Mouse (Mus musculus) stomach, embryonic 16.5 days (tissue): ENCODE results near the gene Itih2. TPM values are rescaled to one million over a fixed set of nuclear protein-coding genes. Genes with fewer than 3 reads are reported as not detected.

Source experiments
- ATAC-seq: fragments of 200-750 bp; cut with Nextera tagmentation; 2 replicates; pipeline ENCODE4 v1.8.0; 2017; ENCODE audit warnings: moderate number of reproducible peaks, moderate TSS enrichment; ENCODE audit not compliant: insufficient read depth, low FRiP score
- H3K27ac ChIP-seq: fragments of 300-500 bp; sonication (generic); 2 replicates; pipeline ENCODE4 v1.5.1; 2014; ENCODE audit warnings: low read length
- H3K27me3 ChIP-seq: fragments of 300-500 bp; sonication (generic); 2 replicates; pipeline ENCODE4 v1.6.1; 2014; ENCODE audit warnings: low read length, control low read depth, mixed read lengths; ENCODE audit not compliant: control insufficient read depth, insufficient read depth
- H3K36me3 ChIP-seq: fragments of 300-500 bp; sonication (generic); 2 replicates; pipeline ENCODE4 v1.6.1; 2014; ENCODE audit warnings: low read length; ENCODE audit not compliant: control insufficient read depth, insufficient read depth
- H3K4me1 ChIP-seq: fragments of 300-500 bp; sonication (generic); 2 replicates; pipeline ENCODE4 v1.6.1; 2014; ENCODE audit warnings: low read length, control low read depth, mixed read lengths; ENCODE audit not compliant: control insufficient read depth, insufficient read depth
- H3K4me2 ChIP-seq: fragments of 300-500 bp; sonication (generic); 2 replicates; pipeline ENCODE4 v1.6.1; 2014; ENCODE audit warnings: low read depth, low read length, mixed read lengths
- H3K4me3 ChIP-seq: fragments of 300-500 bp; sonication (generic); replicated peaks from 2 replicates; pipeline ENCODE4 v1.5.1; 2014; ENCODE audit warnings: mild to moderate bottlenecking, low read length
- H3K9ac ChIP-seq: fragments of 300-500 bp; sonication (generic); 2 replicates; pipeline ENCODE4 v1.6.1; 2014; ENCODE audit warnings: low read length
- H3K9me3 ChIP-seq: fragments of 300-500 bp; sonication (generic); replicated peaks from 2 replicates; pipeline ENCODE4 v1.6.1; 2016; ENCODE audit warnings: low read length, control low read depth; ENCODE audit not compliant: control insufficient read depth
- WGBS: fragments of 180-500 bp; shearing (Covaris S2); extraction: QIAGEN DNeasy Blood & Tissue Kit; methylation state at CpG from one replicate; pipeline ENCODE4 v1.1.7; 2014; 5-methylcytosine and 5-hydroxymethylcytosine counted together
- polyA plus RNA-seq: library from polyadenylated mRNA; unstranded; fragments of >200 nt; fragmentation: Nextera tagmentation; extraction: Ambion mirVana; gene quantifications from 2 replicates; pipeline ENCODE4 v1.2.1, GENCODE M21; 2015

Itih2 gene
- polyA plus RNA-seq, 1 experiment from 2014 or later: 20.3 TPM

DNA sequence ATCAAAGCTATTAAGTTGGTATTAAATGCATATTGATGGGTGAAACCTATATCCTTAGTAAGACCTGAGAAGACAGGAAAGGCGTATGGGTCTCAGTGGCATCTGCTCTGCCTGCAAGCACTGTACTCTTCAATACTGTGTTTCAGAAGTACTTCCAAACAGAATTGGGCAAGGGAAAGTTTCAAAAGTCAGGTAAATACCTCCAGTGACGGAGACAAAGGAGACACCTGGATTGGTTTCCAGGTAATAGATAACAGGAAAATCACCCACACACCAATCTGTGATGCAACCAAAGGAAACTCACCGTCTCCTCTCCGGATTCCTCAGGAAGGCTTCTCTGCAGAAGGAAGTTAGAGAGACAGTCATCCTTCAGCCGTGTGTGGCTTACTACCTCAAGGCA is 3.7 kb downstream of the Itih2 start:
- WGBS: 80% methylated on average over 5 of the region's 5 CpGs
- Histone ChIP-seq H3K4me3 (no peak overlapping the region), H3K27ac (no peak overlapping the region), H3K27me3 (no peaks in the 10 kb centered on the region), H3K9me3 (no peaks in the 10 kb centered on the region), H3K4me1 (no peaks in the 10 kb centered on the region; the same call in 1 of the 2 replicates), H3K4me2 (no peak overlapping the region), H3K9ac (no peak overlapping the region), H3K36me3 (no peaks in the 10 kb centered on the region)
- ATAC-seq: no peak

DNA sequence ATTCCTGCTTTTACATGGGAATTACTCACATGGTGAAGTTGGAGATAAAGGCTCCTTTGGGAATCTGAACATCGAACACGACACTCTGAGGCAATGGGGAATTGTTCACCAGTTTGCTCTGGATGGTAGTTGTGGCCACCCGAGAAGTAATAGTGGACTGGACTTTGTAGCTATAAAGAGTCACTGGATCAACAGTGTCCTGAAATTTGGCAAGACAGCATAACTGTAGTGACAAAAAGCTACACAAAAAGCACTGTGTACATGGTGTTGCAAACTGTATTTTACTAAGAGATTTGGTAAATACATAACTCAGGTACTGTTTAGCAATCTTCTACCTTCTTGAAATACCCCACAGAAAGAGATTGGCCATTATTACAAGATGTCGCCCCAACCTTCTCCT is 5.1 kb downstream of the Itih2 start:
- Histone ChIP-seq H3K27ac (no peak overlapping the region), H3K4me1 (no peaks in the 10 kb centered on the region; the same call in 1 of the 2 replicates), H3K9me3 (no peaks in the 10 kb centered on the region), H3K4me2 (no peak overlapping the region), H3K36me3 (no peaks in the 10 kb centered on the region), H3K27me3 (no peaks in the 10 kb centered on the region), H3K9ac (no peak overlapping the region), H3K4me3 (no peak overlapping the region)
- WGBS: 89% methylated on average over 4 of the region's 4 CpGs
- ATAC-seq: no peak

DNA sequence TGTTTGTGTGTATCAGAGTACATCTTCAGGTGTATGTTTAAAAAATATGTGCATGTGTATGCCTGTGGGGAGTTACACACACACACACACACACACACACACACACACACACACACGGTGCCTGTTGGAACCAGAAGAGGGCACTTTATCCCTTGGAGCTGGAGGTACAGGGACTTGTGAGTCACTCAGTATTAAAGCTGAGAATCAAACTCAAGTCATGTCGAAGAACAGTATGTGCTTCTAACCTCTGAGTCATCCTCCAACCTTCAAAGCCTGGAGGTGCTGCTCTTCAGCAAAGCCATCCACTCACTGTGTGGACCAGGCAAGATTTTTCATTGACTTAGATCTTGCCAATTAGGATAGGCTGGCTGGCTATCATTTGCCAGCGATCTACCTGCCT is 9.4 kb downstream of the Itih2 start:
- H3K9ac ChIP-seq: no peak overlapping the region
- no peaks in the 10 kb centered on the region for H3K36me3 ChIP-seq
- H3K27ac ChIP-seq: no peak overlapping the region
- no peak overlapping the region for H3K4me3 ChIP-seq
- ATAC-seq: no peak
- no peaks in the 10 kb centered on the region for H3K4me1 ChIP-seq
- H3K9me3 ChIP-seq: no peaks in the 10 kb centered on the region
- H3K27me3 ChIP-seq: no peaks in the 10 kb centered on the region
- 71% methylated on average over 3 of the region's 3 CpGs for WGBS
- H3K4me2 ChIP-seq: no peak overlapping the region

DNA sequence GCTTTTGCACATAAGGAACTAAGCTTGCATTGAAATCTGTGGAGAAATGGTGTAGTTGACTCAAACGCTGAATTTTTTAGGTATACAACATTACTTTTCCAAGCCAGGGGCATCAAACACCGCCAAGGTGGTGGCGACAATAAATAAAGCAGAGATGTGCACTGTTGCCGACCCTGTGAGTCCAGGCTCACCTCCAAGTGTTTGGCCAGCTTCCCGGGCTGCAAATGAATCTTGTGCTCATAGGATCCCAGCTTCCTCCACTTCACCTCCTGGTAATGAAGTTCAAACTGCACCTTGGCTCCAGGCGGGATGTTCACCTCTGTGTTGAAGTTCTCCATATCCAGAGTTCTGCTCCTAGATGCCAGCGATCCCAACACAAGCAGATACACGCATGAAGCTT is 11.9 kb downstream of the Itih2 start:
- no peak overlapping the region for H3K4me2 ChIP-seq
- H3K27me3 ChIP-seq: no peaks in the 10 kb centered on the region
- ATAC-seq: no peak
- H3K27ac ChIP-seq: no peak overlapping the region
- 76% methylated on average over 8 of the region's 8 CpGs for WGBS
- H3K4me3 ChIP-seq: no peak overlapping the region
- H3K36me3 ChIP-seq: no peaks in the 10 kb centered on the region
- H3K9ac ChIP-seq: no peak overlapping the region
- H3K4me1 ChIP-seq: no peaks in the 10 kb centered on the region
- no peaks in the 10 kb centered on the region for H3K9me3 ChIP-seq

DNA sequence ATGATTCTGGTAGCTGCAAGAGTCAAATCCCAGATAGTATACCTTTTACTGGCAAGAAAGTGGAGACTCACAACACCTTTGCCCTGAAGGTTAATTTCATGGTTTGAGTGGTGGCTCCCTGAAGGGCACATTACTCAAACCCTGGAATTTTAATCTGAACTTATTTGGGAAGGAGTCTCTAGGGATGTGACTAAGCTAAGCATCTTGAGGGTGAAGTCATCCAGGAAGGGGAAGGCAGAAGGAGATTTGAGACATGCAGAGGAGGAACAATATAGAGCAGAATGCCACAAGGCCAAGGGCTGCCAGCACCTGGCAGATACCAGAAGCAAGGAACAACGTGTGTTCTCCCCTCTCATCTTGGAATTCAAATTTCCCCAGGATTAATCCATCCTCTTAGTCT is 12.4 kb downstream of the Itih2 start:
- ATAC-seq: no peak
- Histone ChIP-seq H3K27me3 (no peaks in the 10 kb centered on the region), H3K27ac (no peak overlapping the region), H3K4me2 (no peak overlapping the region), H3K4me3 (no peak overlapping the region), H3K4me1 (no peaks in the 10 kb centered on the region), H3K9me3 (no peaks in the 10 kb centered on the region), H3K9ac (no peak overlapping the region), H3K36me3 (no peaks in the 10 kb centered on the region)
- 74% methylated on average over 1 of the region's 1 CpGs for WGBS

DNA sequence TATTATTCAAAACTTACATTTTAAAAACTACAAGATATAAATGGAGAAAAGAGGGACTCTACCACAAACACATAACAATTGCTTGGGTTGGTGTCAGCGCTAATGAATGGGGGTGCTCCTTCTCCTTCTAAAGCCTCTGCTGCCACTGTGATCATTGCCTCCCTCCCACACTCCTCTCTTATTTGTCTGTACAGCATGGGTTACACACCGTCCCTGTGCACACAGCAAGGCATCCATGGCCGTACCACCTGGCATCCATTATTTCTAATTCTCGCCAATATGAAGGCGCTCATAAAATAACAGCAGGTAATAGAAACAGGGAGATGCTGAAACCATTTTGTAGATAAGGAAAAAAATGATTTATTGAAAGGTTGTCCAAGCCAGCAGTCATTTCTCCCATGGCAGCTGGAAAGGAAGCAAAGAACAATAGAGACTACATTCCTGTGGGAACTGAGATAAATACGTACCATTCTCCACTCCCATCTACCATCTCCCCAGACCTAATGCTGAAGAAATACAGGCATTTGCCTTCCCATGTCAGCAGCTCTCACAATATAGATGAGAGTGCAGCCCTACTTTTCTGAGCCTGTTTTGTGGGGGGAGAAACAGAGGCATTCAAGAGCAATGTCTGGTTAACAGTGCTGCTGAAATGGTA is 22.5 kb downstream of the Itih2 start:
- ATAC-seq: no peak
- H3K9ac ChIP-seq: no peak overlapping the region
- no peak overlapping the region for H3K4me2 ChIP-seq
- no peaks in the 10 kb centered on the region for H3K4me1 ChIP-seq
- H3K27me3 ChIP-seq: no peaks in the 10 kb centered on the region
- 61% methylated on average over 6 of the region's 6 CpGs for WGBS
- no peaks in the 10 kb centered on the region for H3K9me3 ChIP-seq
- H3K27ac ChIP-seq: no peak overlapping the region
- no peaks in the 10 kb centered on the region for H3K36me3 ChIP-seq
- no peak overlapping the region for H3K4me3 ChIP-seq

DNA sequence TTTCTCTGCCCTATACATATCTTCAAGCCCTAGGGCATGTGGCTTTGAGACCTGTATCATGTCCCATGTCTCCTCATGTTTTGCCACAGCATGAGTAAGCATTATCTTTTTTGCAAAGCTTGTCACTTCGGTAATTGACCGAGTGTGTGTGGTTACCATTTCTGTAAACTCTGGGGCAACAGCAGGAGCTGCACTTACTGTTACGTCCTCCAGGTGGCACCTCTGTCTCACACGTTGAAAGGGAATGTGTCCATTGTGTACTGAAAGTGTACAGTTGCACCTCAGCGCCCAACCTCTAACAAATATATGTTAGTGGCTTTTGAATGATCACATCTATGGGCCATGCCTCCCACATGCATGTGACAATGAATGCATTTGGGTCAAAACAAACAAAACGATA is 30.0 kb downstream of the Itih2 start:
- Histone ChIP-seq H3K9ac (no peak overlapping the region), H3K36me3 (no peaks in the 10 kb centered on the region), H3K4me2 (no peak overlapping the region), H3K4me3 (no peak overlapping the region), H3K4me1 (no peaks in the 10 kb centered on the region), H3K27me3 (no peaks in the 10 kb centered on the region), H3K27ac (no peak overlapping the region), H3K9me3 (no peaks in the 10 kb centered on the region)
- 36% methylated on average over 6 of the region's 6 CpGs for WGBS
- no peak; the same call in 1 of the 2 replicates for ATAC-seq

DNA sequence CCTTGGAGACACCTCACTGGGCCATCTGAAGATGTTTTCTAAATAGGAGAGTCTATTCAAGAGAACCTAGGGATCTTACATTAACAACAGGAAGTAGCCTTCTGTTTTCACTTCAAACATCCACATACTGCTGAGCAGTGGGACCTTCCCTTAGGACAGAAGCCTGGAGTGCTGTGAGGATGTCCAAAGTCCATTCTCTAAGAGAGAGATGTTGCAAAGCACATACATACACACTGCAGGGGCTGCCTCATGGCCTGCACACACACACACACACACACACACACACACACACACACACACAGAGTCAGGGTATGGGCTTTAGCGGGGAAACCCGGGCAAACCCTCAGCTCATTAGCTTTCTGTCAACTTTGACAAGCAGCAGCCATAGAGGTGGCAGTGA is 30.7 kb downstream of the Itih2 start:
- ATAC-seq: 0 out of 2 replicates have a peak, but pooled peaks have one; percentile 29
- Histone ChIP-seq H3K36me3 (no peaks in the 10 kb centered on the region), H3K27me3 (no peaks in the 10 kb centered on the region), H3K4me3 (no peak overlapping the region), H3K9ac (no peak overlapping the region), H3K9me3 (no peaks in the 10 kb centered on the region), H3K4me1 (no peaks in the 10 kb centered on the region), H3K27ac (no peak overlapping the region), H3K4me2 (no peak overlapping the region)
- WGBS: 44% methylated on average over 2 of the region's 2 CpGs

DNA sequence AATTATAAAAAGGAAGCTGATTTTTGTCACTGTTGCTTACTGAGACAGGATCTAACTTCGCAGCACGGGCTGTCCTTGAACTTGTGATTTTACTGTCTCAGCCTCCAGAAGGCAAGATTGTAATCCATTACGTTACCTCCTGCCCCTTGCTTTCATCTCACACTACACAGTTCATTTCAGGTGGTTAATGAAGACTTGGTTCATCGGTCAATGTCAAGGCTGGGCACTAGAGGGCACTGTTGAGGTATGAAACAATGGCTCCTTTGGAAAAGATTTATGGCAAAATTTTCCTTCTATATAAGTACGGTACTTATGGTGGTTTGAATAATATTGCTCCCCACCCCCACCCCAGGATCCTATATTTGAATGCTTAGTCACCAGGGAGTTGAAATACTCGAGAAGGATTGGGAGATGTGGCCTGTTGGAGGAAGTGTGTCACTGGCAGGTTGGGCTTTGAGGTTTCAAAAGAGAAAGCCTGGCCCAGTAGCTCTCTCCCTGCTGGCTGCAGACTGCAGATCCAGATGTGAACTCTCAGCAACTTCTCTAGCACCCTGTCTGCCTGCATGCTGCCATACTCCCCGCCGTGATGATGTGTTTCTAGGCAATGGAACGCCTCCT is 32.5 kb downstream of the Itih2 start:
- no peak overlapping the region for H3K27ac ChIP-seq
- WGBS: 32% methylated on average over 9 of the region's 9 CpGs

More for the DNA sequence above, 32.5 kb downstream of the Itih2 start:
- Histone ChIP-seq H3K36me3 (no peaks in the 10 kb centered on the region), H3K9me3 (no peaks in the 10 kb centered on the region), H3K9ac (no peak overlapping the region), H3K4me1 (peaks cover 2% of the 10 kb centered on the region; the same call in 1 of the 2 replicates), H3K27me3 (no peaks in the 10 kb centered on the region), H3K4me2 (no peak overlapping the region), H3K4me3 (no peak overlapping the region)
- no peak for ATAC-seq
